Mouse (Mus musculus) right cerebral cortex, postnatal 4 days (tissue): Measurements from ENCODE around the gene Hdc.
"Not testable (repeated sequence)": the region's sequence is repeated elsewhere in the genome, so short reads cannot be mapped to it uniquely, and the experiment has no call there.

Experiments
- DNase-seq: peaks from one replicate; pipeline ENCODE4 v3.0.0-alpha.2; 2022

The Hdc gene

GRCm38 (mm10) chr2:126619249-126619704, at the start of gene Hdc:
TSS of gene Hdc (minus strand) at chr2:126619299.
- no peak for DNase-seq

GRCm38 (mm10) chr2:126668621-126669252, 49.6 kb upstream of the Hdc start:
- no peak for DNase-seq

- no peak for DNase-seq
Observed at GRCm38 (mm10) chr2:126665984-126666383, 46.9 kb upstream of the Hdc start.

DNA sequence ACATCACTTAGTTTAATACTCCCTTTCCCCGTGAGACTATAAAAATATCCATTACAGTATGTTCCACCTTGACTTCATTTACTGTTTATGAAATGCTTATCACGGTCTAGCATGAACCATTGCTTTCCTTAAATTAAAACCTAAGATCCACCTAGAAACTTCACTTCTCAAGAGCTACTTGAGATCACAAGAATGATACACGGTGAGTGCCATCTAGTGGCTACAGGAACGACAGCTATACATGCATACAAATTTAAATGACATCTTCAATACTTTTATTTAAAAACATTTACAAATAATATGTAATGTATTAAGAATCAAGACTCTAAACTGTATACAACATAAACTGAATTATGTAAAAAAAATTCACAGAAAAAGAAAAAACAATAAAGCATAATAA, 44.4 kb upstream of the Hdc start:
- peak; percentile 6 for DNase-seq

DNA sequence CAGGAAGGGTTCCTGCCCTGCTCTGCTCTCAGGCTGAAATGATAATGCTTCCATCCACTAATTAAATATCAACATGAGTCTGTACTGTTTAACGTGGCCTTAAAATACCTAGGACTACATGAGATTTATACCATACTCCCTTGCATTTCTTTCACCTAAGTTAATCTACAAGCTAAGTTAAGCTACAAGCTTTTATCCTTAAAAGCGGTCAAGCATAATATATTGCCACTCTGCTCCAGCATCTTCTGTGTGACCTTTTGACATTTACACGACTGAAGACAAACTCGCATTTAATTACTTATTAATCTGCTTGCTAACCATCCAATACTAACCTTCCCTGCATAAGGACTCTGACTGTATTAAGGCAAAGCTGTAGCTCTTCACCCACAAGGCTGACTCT, 33.8 kb upstream of the Hdc start:
- DNase-seq: no peak

DNA sequence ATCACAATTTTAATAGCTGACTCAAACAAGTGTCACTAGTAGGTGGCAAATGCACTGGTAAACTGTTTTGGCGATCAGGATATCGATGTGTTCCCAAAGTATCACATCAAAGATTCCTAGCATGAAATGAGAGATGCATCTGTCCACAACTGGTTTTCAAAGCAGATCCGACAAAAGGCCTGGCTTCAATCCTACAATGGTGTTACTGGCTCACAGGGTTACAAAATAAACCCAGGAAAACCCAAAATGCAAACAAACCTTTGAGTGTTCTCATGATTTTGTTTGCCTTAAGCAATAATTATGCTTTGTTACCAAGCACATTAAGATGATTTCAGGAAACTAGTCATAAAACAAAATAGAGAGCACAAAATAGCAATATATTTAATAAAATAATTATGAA, 28.7 kb upstream of the Hdc start:
- DNase-seq: no peak

DNA sequence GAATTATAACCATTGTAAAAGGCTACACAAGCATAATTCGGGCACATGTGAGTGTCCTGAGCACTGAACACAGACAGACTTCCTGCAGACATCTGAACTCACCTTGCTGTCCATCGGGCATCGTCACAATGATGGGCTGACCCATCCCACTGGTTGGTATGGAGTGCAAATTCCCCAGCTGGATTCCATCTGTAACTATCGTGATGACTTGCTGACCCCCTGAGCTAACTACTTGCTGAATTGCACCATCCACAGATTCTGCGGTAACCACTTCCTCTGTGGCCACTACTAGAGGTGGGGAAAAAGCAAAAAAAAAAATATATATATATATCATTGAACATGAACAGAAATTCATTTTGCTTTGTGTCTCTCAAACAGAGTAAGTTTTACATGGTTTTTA, 27.4 kb upstream of the Hdc start:
- no peak for DNase-seq

DNA sequence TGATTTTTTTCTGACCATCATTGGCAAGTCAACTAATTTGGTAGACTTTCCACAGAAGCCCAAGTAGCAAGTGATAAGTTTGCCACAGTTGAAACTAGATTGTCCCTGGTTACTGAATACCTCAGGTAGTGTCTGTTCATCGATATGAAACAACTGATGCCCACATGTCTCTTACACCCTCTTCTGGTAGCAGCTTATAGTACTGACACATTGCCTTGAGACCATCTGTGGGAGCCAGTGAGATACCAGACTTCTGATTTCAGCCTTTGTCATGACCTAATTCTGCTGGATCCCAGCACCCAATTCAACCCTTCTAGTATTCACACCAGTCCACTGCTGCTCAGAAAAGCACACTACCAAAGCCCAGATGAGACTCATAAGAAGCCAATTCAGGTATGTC, 25.7 kb upstream of the Hdc start:
- DNase-seq: no peak

DNA sequence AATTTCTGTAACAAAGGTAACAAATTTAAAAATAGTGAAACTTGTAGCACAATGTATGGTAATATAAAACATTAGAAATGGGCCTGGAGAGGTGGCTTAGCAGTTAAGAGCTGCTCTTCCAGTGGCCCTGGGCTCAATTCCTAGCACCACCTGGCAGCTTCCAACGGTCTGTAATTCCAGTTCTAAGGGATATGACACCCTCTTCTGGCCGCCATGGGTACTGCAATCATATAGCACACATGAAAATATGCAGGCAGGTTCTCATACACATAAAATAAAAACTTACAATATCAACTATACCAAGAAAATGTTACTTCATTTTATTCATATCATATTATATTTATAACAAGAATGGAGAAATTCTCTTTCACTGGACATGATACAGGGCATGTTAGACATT, 21.2 kb upstream of the Hdc start:
- DNase-seq: no peak

GRCm38 (mm10) chr2:126635939-126636823, 17.1 kb upstream of the Hdc start:
- DNase-seq: no peak

GRCm38 (mm10) chr2:126633165-126633564, 14.1 kb upstream of the Hdc start:
- no peak for DNase-seq

DNA sequence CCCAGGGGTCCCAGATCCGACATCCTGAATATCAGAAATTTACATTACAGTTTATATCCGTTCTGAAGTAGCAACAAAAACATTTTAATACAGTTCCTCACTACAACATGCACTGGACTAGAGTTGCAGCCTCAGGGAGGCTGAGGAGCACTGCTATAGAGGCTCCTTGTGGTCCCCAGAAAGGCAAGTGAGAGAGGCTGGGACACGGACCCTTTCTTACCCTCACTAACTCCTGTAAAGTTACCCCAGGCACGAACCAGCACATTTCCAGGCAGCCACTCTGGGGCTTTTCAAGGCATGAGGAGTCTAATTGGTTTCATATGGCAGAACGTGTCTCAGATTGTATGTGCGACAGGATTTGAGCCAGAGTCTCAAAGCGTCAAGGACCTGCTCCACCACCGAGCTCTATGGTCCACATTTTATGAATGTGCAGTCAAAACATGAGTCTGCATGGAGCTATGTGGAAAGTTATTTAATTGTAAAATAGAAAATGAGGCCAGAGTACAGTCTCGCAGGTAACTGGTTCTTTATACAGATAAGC, 9.4 kb upstream of the Hdc start:
- DNase-seq: no peak

DNA sequence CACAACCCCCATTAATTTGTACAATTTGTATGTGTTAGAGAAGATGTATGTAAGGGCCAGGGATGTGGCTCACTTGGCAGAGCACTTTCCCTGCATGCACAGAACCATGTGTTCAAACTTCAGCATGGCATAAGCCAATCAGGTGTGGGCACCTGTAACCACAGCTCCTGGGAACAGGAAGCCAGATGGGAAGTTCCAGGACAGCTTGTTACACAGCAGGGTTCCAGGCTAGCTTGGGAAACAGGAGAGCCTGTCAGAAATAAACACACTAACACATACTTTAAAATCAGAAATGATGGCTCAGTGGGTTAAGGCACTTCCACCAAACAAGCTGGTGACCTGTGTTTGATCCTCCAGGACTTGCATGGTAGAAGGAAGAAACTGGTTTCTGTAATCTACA, 4.0 kb upstream of the Hdc start:
- DNase-seq: no peak

DNA sequence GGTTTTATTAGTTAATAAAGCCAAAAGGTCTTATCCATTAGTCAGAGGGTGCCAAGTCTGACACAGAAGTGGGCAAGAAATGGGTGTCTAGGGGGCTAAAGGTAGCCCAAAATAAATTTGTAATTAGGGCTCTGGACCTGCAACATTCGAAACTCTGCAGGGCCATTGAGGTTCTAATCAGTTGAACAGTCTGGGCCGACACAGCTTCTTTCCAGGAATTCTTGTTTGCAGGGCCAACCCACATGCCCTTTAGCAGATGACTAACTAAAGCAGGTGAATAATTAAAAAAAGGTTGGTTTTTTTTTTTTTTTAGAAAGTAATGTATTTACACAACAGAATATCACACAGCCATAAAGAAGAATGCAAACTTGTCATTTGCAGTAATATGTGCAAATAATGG, 3.4 kb upstream of the Hdc start:
- DNase-seq: no peak

GRCm38 (mm10) chr2:126618470-126619179, 474 bp downstream of the Hdc start:
- no peak for DNase-seq

- no peak for DNase-seq
Observed at GRCm38 (mm10) chr2:126615355-126615754, 3.7 kb downstream of the Hdc start.

- not testable (repeated sequence) for DNase-seq
Observed at GRCm38 (mm10) chr2:126609600-126609999, 9.5 kb downstream of the Hdc start.

GRCm38 (mm10) chr2:126607553-126608203, 11.4 kb downstream of the Hdc start:
- no peak for DNase-seq

- no peak for DNase-seq
Observed at GRCm38 (mm10) chr2:126606688-126607062, 12.4 kb downstream of the Hdc start.

DNA sequence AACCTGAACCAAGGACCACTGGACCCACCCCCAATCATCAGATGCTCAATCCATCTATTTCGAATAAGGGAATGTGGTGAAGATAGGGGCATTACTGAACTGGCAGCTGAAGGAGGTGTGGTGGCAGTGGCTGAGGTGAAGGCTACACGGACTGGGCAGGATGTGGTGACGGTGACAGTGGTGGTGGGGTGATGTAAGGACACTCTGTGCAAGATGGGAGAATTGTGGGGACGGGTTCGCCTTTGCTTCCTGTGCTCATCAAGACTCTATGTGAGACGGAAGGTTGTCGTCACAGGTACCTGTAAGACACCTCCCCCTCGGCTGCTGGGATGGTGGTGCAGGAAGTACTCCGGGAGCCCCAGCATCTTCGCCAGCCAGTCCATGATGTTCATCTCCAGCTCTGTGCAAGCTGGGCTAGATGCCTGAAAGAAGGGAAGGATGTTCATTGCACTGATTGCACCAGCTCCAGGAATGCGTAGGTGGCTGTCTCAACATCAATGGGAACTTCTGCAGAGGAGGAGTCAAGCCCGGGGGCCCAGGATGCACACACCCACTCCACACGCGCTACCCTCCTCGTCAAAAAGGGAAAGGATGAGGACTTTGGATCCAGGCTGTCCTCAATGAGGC, 12.9 kb downstream of the Hdc start:
- no peak for DNase-seq

DNA sequence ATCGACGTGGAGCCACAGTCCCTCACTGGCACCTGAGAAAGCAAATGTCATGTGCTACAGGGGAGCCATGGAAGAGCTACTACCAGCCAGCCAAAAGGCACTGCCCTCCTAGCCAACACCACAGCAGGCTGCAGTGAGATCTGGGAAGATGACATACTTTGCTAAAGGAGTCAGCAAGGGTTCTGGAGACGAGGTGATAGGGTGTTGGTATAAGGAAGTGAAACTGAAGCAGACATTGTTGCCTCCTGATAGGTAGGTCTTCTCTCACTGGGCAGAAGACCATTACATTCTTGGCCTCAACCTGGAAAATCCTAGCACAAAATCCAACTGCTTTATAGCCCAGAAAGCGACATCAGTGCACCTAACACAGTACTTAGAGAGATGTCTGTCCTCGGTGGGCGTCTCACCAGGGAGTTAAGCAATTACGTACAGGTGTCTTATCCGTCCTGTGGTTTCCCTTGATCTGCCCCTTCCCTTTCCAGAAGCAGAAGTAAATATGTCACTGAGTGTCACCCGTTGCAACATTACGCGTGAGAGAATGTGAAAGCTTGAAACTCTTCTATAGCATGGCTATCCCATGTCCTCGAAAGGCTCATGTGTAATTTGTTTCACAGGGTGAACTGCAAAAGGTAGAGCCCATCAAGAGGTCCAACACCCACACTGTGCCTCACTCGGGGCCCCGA, 17.0 kb downstream of the Hdc start:
- no peak for DNase-seq

DNA sequence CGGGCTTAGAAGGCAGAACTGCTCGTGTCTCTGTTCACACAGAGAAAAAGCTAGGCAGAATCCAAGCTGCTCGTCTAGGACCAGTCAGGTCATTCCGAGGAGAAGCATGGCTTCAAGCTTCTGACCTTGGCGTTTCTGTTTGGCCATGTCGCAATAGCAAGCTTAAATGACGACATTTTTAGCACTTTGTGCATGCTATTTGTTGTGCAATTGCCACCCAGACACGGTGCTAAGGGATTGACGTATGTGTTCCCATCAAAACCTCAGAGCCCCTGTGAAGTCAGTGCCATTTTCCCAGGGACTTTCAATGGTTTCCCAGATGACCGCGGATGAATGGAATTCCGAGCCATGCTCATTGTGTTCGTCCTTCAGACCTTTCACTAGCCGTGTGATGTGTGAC, 18.6 kb downstream of the Hdc start:
- no peak for DNase-seq
